Mouse (Mus musculus): ENCODE data around the gene Gm5426.
"Not testable (repeated sequence)": the region's sequence is repeated elsewhere in the genome, so short reads cannot be mapped to it uniquely, and the experiment has no call there.

The Gm5426 gene

DNA sequence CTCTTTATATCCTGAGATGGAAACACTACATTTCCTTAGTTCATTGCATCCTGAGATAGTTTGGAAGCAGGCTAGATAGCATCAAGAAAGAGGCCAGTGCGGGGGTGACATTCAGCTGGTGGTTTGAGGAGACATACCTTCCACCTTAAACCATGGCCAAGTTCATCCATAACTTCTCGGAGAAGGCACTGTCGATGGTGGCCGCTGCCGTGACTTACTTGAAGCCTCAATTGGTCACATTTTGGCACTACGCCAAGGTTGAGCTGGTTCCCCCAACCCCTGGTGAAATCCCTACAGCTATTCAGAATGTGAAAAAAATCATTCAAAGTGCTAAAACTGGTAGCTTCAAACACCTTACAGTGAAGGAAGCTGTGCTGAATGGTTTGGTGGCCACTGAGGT is at the start of gene Gm5426:
Gene Gm5426, plus strand, starts transcription at position 153 of the 400 bp plus-strand sequence.
- DNase-seq: not testable (repeated sequence)

DNA sequence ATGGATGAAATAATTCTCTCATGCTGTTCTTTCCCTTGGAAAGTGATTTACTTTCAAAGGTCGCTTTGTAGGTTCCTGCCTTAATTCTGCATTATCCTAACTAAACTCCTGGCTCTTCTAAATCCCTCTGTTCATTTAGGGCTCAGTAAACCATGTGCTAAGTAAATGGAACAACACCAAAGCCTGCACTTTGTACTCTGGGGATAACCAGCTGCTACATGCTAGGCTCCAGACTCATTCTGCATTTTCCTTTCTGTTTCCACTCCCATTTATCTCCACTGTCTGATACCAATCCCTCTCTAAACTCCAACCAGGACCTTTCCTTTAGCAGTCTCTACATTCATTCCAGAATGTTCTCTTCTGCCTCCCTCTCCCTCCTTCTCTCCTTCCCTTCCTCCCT is 46.7 kb upstream of the Gm5426 start:
- no peak for DNase-seq

DNA sequence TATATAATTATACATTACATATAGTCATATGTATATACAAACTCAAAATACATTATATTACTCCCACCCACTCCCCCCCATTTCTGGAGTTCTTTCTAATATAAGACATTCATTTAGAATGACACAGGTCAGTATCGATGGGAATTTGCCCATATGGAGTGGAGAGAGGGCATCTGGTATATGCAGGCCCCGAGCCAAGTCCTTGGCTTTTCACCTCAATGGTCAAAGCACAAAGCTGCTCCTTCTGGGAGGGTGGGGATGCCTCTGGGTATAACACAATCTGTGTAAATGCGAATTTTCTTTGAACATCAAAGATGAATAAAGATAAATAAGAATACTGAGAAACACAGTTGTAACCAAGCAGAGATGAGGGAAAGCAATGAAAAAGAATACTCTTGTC is 46.0 kb upstream of the Gm5426 start:
- no peak for DNase-seq

DNA sequence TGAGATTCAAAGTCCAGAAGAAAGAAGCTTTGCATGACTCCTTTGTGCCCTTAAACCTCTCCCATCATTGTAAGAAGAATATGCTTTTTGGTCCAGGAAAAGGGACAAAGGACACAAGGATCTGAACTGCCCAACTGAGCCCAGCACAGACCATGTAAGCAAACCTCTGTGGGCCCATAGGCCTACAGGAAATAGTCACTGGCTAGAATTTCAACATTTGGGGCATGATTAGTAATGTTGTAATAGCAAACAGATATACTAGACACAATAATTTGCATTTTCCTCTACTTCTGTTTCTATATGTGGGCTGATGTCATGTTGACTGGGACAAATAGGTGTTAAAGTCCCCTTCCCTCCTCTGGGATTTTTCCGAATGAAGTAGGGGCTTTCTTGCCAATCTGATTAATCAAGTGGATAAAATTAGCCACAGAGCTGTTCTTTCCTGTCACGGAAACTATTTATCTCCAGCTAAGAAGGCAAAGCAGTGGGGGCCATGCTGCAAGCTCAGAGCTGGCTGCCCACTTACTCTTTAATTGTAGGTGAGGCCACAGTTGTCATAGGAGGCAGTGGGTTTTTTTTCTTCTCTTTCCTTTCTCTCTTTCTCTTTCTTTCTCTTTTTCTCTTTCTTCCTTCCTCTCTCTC is 42.4 kb upstream of the Gm5426 start:
- no peak for DNase-seq

DNA sequence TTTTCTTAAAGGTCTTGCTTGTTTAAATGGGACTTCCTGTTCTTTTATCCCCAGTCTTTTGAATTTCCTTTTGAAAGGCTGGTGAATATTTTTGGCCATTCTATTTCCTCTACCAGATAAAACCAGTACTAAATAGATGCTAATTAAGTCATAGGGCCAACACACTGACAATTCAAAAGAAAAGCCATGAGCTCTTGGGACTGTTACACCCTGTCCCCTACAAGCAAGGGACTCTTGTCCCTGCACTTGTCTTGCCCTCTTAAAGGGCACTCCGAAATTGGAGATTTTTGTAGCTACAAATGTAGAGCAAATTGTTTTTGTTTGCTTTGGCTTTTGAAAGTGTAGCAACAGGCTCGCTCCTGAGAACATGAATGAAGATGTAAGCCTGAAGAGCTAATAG is 41.8 kb upstream of the Gm5426 start:
- no peak for DNase-seq

DNA sequence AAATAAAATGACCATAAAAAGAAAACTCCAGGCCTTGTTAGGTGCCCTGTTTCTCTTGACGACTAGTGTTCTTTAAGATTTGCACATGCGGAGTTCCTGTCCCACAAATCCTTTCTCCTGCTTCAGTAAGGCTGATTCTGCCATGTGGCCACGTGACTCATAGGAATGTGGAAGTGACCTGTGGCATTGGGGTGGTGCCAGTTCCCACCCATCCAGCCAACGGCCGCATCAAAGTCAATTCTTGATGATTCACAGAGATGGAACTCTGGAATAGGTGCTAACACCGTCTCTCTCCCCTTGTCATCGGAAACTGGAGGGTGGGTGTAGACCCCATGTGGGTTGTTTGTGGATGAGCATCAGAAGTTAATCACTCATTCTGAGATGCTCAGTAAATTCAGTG is 39.7 kb upstream of the Gm5426 start:
- DNase-seq: no peak

DNA sequence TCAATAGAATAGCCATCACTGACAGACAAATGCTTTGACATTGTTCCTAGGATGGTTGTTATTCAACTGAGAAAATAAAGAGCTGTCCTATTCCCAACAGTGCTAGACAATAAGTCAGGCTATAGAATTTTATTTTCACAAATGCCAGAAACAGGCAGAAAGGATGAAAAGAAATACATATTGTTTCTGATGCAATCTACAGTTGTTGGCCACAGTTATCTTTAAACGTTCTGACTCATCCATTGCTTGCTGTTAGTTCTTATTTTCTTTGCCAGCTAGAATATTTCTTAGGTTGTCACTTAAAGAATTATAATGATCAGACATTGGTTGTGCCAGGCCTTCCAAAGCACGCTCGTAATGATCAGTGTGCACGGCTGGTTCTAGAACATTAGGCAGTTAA is 35.4 kb upstream of the Gm5426 start:
- no peak for DNase-seq

DNA sequence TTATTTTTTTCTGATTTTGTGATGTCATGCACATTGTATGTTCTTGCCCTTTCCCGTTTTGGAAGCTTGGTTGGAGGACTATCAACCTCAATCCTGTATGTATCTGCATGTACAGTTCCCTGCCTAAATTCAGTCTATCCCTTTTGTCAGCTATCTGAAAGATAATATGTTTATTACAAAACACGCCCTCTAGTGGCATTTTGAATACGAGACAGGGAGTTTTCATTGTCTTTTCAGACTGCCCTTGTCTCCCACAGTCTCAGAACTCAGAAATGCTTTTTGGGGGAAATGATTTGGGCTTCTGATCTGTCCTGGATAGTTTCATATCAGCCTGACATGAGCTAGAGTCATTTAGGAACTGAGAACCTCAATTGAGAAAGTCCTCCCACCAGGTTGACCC is 32.2 kb upstream of the Gm5426 start:
- DNase-seq: no peak

DNA sequence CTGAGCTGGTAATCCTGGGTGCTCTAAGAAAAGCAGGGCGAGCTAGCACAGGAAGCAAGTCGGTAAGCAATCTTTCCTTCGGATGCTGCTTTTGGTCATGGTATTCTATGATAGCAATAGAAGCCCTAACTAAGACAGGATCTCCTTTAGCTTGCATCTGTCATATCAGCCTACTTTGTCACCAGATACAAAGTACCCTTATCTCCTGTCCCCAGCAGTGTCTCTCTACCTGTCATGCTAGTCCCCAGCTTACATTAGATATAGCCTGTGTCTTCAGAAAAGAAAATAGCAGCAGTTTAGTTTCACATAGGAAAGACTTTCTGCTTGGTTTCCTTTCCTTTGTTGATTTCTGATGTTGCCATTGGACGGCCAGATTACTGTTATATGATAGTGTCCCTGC is 31.8 kb upstream of the Gm5426 start:
- DNase-seq: no peak

DNA sequence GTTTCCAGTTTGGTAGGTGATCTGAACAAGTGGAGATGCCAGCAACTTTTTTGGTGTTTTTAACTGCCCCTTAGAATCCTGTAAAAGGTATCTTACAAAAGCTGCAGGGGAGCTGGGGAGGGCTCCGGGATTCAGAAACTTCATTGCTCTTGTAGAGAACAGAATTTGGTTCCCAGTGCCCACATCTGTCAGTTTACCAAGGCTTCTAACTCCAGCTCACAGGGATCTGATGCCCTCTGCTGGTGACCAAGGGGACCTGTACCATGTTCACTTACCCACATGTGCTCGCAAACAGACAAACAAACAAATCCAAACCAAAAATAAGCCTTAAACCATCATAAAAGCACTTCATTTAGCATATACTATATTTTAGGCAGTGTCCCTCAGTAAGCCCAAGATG is 31.3 kb upstream of the Gm5426 start:
- no peak for DNase-seq

DNA sequence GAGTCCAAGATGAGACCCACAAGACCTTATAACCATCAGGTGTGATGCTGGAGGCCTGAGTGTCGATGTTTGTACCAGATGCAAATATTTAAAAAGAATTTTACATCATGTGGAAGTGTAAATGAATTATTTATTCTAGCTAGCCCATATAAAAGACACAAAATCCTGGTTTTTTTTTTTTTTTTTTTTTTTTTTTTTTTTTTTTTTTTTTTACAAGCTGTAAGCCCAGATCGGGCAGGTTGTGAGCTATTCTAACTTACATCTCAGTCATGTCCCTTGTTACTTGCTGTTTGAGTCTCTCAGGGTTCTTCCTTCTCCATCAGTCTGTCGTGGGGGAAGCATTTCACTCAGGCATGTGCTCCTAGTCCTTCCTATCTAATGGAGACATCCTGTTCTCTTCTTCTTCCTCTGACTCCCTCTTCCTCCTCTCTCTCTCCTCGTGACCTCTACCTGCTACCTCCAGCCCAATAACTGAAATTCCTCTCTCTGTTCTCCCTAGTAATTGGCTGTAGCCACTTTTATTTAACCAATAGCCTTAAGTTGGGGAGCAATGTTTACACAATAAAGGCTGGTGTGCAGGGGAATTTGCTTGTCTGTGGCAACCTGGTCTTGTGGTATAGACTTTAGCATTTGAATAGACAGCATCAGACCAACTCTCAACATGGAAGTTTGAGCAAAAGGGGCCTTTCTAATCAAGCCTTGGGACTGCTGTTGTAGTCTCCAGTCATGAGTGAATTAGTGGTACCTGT is 29.3 kb upstream of the Gm5426 start:
- no peak for DNase-seq

DNA sequence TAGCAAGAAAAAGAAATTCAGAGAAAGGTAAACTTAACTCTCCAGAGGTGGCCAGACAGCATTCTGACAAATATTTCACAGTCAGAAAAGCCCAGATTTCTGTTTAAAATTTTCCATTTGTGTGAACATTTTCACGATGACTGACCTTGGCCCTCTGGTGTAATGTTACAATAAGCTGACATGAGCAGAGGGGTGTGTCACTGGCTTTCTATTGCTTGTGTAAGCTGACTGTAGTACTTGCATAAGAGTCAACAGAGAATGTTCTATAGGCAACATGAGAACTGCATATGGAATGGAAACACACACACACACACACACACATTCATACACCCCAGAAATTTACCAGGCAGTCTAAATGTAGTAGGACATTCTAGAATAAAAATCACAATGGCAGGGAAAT is 28.6 kb upstream of the Gm5426 start:
- DNase-seq: no peak

DNA sequence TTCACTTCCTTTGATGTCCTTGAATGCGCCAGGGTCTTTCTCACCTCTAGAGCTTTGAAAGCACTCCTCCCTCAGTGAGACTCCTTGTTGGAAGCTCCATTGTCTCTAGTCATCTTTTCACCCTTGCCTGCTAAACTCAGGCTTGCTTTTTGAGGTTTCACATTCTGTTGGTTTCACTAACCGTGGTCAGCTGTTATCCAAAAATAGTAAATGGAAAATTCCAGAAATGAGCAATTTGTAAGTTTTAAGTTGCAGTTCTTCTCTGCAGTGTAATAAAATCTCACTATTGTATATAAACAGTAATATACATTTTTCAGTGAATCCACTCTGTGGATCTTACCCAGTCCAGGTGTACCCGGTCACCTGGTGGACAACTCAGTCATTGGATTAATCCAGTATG is 21.1 kb upstream of the Gm5426 start:
- no peak for DNase-seq

DNA sequence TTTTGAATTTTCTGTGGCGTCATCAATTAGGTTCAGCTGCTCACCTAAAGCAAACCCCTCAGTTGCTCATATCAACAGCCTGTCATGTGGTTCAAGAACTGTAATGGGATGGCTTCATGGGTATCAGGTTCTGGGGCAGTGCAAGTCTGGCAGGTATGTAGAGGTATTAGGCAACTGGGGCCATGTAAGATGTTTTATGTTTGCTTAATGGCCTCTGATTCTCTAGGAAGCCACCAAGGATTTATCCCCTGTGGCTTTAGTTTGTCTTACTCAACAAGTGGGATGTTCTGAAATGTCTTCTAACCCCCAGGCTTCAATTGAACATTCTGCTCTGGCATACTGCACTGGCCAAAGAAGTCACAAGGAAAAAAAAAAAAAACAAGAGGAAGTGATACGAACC is 15.6 kb upstream of the Gm5426 start:
- DNase-seq: no peak

DNA sequence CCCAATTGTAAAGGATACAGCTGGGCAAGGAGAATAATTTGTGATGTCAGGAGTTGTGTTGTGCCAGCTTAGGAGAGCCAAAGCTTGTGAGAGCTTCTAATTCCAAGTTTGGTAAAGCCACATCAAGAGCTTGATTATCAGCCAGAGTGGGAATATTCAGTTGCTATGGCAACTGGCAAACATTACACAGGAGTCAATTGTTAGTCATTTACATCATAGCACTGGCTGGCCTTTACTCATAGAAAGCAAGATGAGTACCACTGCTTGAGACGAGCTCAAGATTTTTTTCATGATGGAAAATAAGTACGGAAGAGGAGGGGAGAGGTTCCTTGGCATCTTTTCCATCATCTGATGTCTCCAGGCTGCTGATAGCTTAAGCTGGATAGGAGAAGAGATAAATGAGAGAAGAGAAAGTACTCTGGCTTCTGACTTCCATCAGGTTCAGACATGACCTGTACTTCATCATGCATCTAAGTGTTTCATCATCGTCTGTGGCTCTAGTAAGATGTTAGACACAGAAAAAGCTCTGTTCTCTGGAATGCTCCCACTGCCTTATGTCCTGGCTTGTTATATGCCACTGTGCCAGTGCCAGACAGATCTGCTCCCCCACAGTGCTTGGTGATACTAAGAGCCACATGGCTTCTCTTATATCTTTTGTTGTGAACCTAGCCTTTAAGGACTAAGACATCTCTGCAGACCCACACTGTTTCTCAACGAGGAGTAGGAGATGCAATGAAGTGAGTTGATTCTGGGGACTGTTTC is 15.0 kb upstream of the Gm5426 start:
- no peak for DNase-seq

DNA sequence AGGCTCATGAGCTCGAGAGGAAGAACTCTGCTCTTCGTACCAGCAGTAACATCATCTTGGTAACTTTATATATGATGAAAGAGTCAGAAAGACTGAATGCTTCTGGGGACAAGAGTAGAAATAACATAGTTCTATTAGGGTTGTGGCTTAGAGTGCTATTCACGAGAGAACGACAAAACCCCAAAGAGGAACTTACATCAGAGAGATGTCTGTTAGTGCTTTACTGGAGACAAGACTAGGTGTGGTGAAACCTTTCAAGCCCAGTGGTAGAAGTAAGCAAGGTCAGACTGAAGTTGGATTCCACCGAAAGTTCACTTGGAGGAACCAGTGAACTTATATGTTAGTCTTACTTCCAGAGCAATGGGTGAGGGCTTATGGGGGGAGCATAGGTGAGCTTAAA is 12.5 kb upstream of the Gm5426 start:
- DNase-seq: no peak

DNA sequence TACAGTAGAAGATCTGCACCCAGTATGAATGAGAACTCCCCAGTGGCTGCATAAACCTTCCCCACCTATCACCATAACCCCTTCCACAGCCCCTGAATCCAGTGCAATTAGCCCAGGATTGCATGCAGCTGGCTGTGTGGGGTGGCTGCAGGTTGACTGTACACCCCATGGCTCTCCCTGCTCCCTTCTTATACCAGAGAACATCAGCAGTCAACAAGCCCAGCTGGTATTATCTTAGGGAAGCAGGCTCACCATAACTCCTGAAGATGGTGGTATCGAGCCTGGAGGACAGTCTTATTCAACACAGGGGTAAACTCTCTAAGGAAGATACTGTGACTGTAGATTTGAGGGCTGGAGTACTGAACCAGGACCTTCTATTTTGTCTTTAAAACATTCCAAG is 12.1 kb upstream of the Gm5426 start:
- no peak for DNase-seq

DNA sequence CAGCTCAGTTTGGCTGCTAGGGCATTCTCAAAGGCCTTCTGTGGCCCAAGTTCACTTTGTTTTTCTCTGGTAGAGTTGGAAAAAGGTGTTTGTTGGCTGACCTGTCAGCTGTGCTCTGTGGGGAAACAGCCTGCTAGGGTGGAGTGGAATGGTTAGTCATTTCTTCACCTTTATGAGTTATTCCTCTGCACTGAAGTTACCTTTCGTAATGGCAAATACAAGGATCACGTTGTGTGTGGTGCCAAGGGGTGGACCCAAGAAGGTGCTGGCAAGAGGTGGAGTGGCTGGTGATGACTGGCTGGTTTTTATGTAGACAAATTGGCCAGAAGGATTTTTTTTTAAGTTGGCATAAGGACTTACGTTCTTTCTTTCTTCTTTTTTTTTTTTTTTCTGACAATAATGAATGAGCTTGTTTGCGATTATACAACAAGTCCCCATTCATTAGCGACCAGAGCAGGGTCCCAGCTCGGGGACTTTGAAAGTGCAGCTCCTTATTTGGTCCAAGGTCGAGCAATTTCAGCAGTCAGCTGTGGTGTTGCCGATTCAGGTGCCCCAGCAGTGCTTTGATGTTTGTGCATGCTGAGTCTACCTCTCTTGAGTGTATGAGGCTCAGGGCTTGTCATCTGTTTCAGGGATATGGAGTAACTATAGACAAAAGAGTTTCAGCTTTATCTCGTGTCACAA is 10.5 kb upstream of the Gm5426 start:
- DNase-seq: peak; percentile 65 to 76

DNA sequence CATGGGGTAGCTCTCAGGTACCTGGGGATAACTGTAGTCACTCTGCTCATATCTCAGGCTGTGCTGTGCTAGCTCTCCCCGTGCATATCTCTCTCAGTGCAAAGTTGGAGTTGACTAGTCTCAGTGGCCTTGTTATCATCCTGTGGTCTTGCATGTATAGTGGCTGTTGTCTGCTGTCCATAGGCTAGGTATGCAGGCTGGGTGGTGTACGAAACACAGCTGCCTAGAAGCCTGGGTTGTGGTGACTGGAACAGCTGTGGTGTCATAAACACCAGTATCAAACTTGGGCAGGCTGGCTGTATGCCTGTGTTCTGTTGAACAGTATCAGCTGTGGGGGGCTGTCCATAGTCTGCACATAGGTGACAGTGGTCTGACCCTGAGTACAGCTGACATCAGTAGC is 7.2 kb upstream of the Gm5426 start:
- no peak for DNase-seq

DNA sequence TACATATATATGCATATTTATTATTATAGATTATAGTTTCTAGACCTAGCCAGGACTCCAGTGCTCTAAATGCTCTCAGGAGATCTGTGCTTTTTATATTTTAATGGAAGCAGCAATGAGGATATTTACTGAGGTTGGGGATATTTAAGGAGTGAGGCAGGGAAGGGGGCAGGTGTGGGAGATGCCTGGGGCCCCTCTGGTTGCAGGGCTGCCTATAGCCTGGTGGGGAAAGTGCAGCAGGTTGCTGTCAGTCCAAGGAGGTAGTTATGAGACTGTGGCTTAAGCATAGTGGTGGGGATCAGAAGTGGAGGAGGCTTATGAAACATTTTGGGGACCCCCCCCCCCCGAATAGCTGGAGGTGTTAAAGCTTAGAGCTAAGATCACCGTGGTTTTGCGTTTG is 6.0 kb upstream of the Gm5426 start:
- DNase-seq: no peak

DNA sequence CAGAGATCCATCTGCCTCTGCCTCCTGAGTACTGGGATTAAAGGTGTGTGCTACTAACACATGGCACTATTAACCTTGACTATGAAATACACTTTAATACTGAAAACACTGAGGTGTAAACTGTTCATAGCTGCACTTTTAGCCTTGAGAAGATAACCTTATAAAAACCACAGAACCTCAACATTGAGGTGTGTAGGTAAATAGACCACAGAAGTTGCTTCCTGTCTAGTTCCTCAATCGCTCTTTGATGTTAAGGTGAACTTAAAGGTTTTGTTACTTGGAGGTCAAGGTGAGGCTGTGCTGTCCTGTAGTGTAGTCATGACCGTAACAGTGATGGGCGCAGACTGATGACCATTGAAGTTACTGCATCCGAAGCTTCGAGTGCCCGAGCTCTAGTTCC is 5.3 kb upstream of the Gm5426 start:
- DNase-seq: no peak

DNA sequence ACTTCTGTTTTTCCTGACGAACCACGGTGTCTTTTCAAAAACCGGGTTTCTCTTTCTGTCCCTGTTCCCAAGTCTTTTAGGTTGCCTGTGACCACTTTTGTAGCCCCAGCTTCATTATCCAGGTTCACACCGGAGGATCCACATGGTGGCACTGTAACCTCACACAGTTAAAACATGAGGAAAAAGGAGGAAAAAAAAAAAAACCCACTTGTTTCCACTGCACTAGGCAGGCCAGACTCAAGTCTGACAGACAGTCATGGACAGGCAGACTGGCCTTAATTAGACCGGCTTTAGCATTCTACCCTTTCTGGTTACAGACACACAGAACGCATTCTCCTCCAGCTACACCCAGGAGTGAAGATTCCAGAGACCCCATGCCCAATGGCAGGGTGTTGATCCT is 4.2 kb upstream of the Gm5426 start:
- peak in 1 of 2 experiments; percentile 33 for DNase-seq

DNA sequence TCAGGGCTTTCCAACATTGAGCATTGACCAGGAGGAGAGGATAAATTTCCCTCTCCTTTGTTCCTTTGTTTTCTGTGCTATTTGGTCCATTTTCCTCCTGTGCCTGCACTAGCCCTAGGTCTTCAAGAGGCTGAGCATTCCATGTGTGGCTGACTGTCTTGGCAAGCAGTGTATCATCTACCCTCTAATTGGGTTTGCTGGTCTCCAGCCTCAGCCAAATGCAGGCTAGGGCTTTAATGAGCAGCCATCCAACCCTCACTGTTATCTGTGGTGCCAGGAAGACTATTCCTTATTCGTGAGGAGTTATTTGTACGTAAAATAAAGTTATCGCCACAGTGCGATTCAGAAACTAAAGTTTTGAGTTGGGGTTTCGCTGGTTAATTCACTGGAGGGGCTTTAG is 2.2 kb downstream of the Gm5426 start:
- no peak for DNase-seq

DNA sequence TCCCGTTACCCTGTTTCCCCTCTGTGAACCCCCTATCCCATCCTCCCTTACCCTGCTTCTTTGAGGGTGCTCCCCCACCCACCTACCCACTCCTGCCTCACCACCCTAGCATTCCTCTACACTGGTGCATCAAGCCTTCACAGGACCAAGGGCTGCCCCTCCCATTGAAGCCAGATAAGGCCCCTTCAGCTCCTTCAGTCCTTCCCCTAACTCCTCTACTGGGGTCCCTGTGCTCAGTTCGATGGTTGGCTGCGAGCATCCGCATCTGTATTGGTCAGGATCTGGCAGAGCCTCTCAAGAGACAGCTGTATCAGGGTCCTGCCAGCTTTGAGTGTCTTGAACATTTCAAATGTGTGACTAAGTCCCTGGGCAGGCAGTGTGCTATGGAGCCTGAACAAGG is 2.9 kb downstream of the Gm5426 start:
- not testable (repeated sequence) for DNase-seq
